Mouse (Mus musculus): ENCODE results near the gene Olfr1305.

Olfr1305 gene

GRCm38 (mm10) chr2:111877049-111877448 lies at the start of gene Olfr1305:
Olfr1305 (minus strand) TSS chr2:111877149.
- no peak for DNase-seq

GRCm38 (mm10) chr2:111916171-111916570 lies 39.2 kb upstream of the Olfr1305 start, which contains the start of gene Olfr1306:
Olfr1306 (minus strand) TSS chr2:111916271.
- DNase-seq, result no peak

- no peak for DNase-seq
These were observed 56.7 kb downstream of the Olfr1305 start, which contains the start of gene Olfr1303 for GRCm38 (mm10) chr2:111820240-111820639. Olfr1303 (minus strand) TSS chr2:111820340.
